Mouse (Mus musculus) CH12.LX (cell line): ENCODE results near the gene Git2. TPM values are rescaled to one million over a fixed set of nuclear protein-coding genes. Genes with fewer than 3 reads are reported as not detected.

Experiments used
- DNase-seq: peaks from one replicate; pipeline ENCODE4 v3.0.0-alpha.2; 2013; ENCODE audit errors: extremely low read depth
- H3K27ac ChIP-seq: 2 replicates; pipeline ENCODE4 v1.5.1; 2012; ENCODE audit warnings: low read depth, mild to moderate bottlenecking, control low read depth, moderate library complexity; ENCODE audit not compliant: insufficient read depth
- H3K27me3 ChIP-seq: replicated peaks from 2 replicates; pipeline ENCODE3; 2012; ENCODE audit warnings: inconsistent platforms
- H3K36me3 ChIP-seq, 2 experiments: replicated peaks in 1 of 2; 2 replicates each; pipeline versions ENCODE3 to v1.6.1; 2012; ENCODE audit warnings: inconsistent platforms in 1 of 2, low read length in 1 of 2, mild to moderate bottlenecking in 1 of 2, mixed read lengths in 1 of 2, moderate library complexity in 1 of 2; ENCODE audit not compliant: control insufficient read depth in 1 of 2, insufficient read depth in 1 of 2
- H3K4me1 ChIP-seq, 2 experiments: 2 replicates each; pipeline ENCODE4 v1.6.1; 2012; ENCODE audit warnings: inconsistent platforms in 1 of 2, moderate library complexity in 1 of 2; ENCODE audit not compliant: insufficient read depth in 2 of 2, control insufficient read depth in 1 of 2
- H3K4me2 ChIP-seq: 2 replicates; pipeline ENCODE4 v1.6.1; 2012; ENCODE audit warnings: low read depth, mild to moderate bottlenecking, control low read depth; ENCODE audit not compliant: poor library complexity, insufficient read depth, severe bottlenecking
- H3K4me3 ChIP-seq, 3 experiments: fragments of 150-350 bp in 1 of 3; sonication (generic) in 1 of 3; replicated peaks in 1 of 3; 2 replicates each; pipeline versions ENCODE3 to v1.5.1; 2011 to 2012; ENCODE audit warnings: low read depth in 2 of 3, low read length in 2 of 3, mild to moderate bottlenecking in 2 of 3, moderate library complexity in 2 of 3, control low read depth in 1 of 3, improper control_type of control experiment in 1 of 3, inconsistent platforms in 1 of 3, mixed read lengths in 1 of 3; ENCODE audit not compliant: poor library complexity in 1 of 3
- H3K79me2 ChIP-seq: replicated peaks from 2 replicates; pipeline ENCODE4 v1.6.1; 2012; ENCODE audit warnings: mild to moderate bottlenecking, moderate library complexity; ENCODE audit not compliant: control insufficient read depth, poor library complexity, insufficient read depth, severe bottlenecking; ENCODE audit errors: extremely low read depth
- H3K9ac ChIP-seq: 2 replicates; pipeline ENCODE4 v1.6.1; 2012; ENCODE audit warnings: low read depth, mild to moderate bottlenecking, control low read depth, moderate library complexity; ENCODE audit not compliant: insufficient read depth
- H3K9me3 ChIP-seq: replicated peaks from 2 replicates; pipeline ENCODE3; 2012; ENCODE audit warnings: low read length, inconsistent platforms, mixed read lengths
- BHLHE40 ChIP-seq: IDR thresholded peaks from 2 replicates; pipeline ENCODE4 v1.6.1; 2011; ENCODE audit warnings: mild to moderate bottlenecking, low read depth, low read length, improper control_type of control experiment
- EP300 ChIP-seq: IDR thresholded peaks from 2 replicates; pipeline ENCODE4 v1.6.1; 2011; ENCODE audit warnings: low read length, improper control_type of control experiment
- GABPA ChIP-seq: IDR thresholded peaks from 2 replicates; pipeline ENCODE4 v1.6.1; 2012; ENCODE audit warnings: low read depth, low read length, improper control_type of control experiment, inconsistent platforms; ENCODE audit not compliant: insufficient replicate concordance
- HCFC1 ChIP-seq: IDR thresholded peaks from 2 replicates; pipeline ENCODE4 v1.6.1; 2012; ENCODE audit warnings: low read depth, mild to moderate bottlenecking, inconsistent platforms, low read length, improper control_type of control experiment
- IRF4 ChIP-seq: IDR thresholded peaks from 2 replicates; pipeline ENCODE4 v1.6.1; 2014; ENCODE audit warnings: low read depth, mild to moderate bottlenecking, inconsistent platforms, low read length, improper control_type of control experiment
- JUN ChIP-seq: IDR thresholded peaks from 2 replicates; pipeline ENCODE4 v1.6.1; 2011; ENCODE audit warnings: low read depth, mild to moderate bottlenecking, low read length, improper control_type of control experiment, moderate library complexity; ENCODE audit not compliant: insufficient read depth
- MAFK ChIP-seq: IDR thresholded peaks from 2 replicates; pipeline ENCODE4 v1.6.1; 2011; ENCODE audit warnings: low read length, improper control_type of control experiment; ENCODE audit not compliant: insufficient replicate concordance
- MAX ChIP-seq: IDR thresholded peaks from 2 replicates; pipeline ENCODE4 v1.6.1; 2011; ENCODE audit warnings: low read length, improper control_type of control experiment
- MEF2A ChIP-seq: IDR thresholded peaks from 2 replicates; pipeline ENCODE4 v1.6.1; 2014; ENCODE audit warnings: low read depth, mild to moderate bottlenecking, inconsistent platforms, low read length, improper control_type of control experiment, borderline replicate concordance
- NELFE ChIP-seq: IDR thresholded peaks from 2 replicates; pipeline ENCODE4 v1.6.1; 2011; ENCODE audit warnings: low read depth, low read length, improper control_type of control experiment
- RAD21 ChIP-seq: IDR thresholded peaks from 2 replicates; pipeline ENCODE4 v1.6.1; 2011; ENCODE audit warnings: low read depth, mild to moderate bottlenecking, low read length, improper control_type of control experiment, moderate library complexity
- UBTF ChIP-seq: IDR thresholded peaks from 2 replicates; pipeline ENCODE4 v1.6.1; 2012; ENCODE audit warnings: low read depth, mild to moderate bottlenecking, inconsistent platforms, low read length, improper control_type of control experiment, moderate library complexity
- USF1 ChIP-seq: IDR thresholded peaks from 2 replicates; pipeline ENCODE4 v1.6.1; 2014; ENCODE audit warnings: low read depth, mild to moderate bottlenecking, inconsistent platforms, low read length, improper control_type of control experiment
- ZC3H11A ChIP-seq: IDR thresholded peaks from 2 replicates; pipeline ENCODE4 v1.6.1; 2012; ENCODE audit warnings: low read depth, mild to moderate bottlenecking, inconsistent platforms, low read length, improper control_type of control experiment
- ZKSCAN1 ChIP-seq: IDR thresholded peaks from 2 replicates; pipeline ENCODE4 v1.6.1; 2012; ENCODE audit warnings: low read depth, inconsistent platforms, low read length, improper control_type of control experiment, borderline replicate concordance
- ZNF384 ChIP-seq: IDR thresholded peaks from 2 replicates; pipeline ENCODE4 v1.6.1; 2012; ENCODE audit warnings: low read depth, low read length, improper control_type of control experiment, inconsistent platforms
- dilution Hi-C: fragments of 300-500 bp; cut with MboI; formaldehyde crosslinking; loops from 2 replicates; pipeline ENCODE4 v1.14.3; 2020; ENCODE audit warnings: low sequenced_read_pairs; ENCODE audit not compliant: extremely low pct_unique_long_range_greater_than_20kb, extremely low pct_ligation_motif_present
- in situ Hi-C: fragments of 300-500 bp; cut with MboI; formaldehyde crosslinking; loops from 3 replicates; pipeline ENCODE4 v1.14.3; 2019; ENCODE audit warnings: low sequenced_read_pairs, low pct_ligation_motif_present, low pct_unique_long_range_greater_than_20kb, mixed read lengths
- polyA plus RNA-seq: library from polyadenylated mRNA; unstranded; fragments of >175 nt; gene quantifications from 2 replicates; pipeline ENCODE4 v1.2.1, GENCODE M21; 2012; ENCODE audit warnings: low read depth; ENCODE audit not compliant: insufficient read length
- total RNA-seq, 2 experiments: library from RNA; depleted of rRNA; stranded (reverse); fragments of 300-350 nt in 1 of 2; fragments of >200 nt in 1 of 2; gene quantifications; 2 replicates each; pipeline ENCODE4 v1.2.3; 2012 to 2014

Git2 gene
- total and polyA plus RNA-seq, 3 experiments, result 12.3 to 29.4 (median 22.1) TPM

GRCm38 (mm10) chr5:114717292-114717691 is 58.0 kb downstream of the Git2 start:
- Histone ChIP-seq H3K4me3 (no peak overlapping the region), H3K36me3 (peaks cover 82 to 98% of the 10 kb centered on the region in 2 experiments)
- dilution Hi-C loops, result no loop called here

GRCm38 (mm10) chr5:114714551-114714950 is 60.8 kb downstream of the Git2 start:
- Histone ChIP-seq H3K4me1 (no peaks in the 10 kb centered on the region), H3K27ac (no peak overlapping the region), H3K79me2 (no peaks in the 10 kb centered on the region), H3K4me3 (no peak overlapping the region), H3K4me2 (no peak overlapping the region), H3K9me3 (no peaks in the 10 kb centered on the region), H3K36me3 (peaks cover 86 to 97% of the 10 kb centered on the region in 2 experiments), H3K27me3 (no peaks in the 10 kb centered on the region), H3K9ac (no peak overlapping the region)
- TF ChIP-seq ZKSCAN1 (no peak), MAFK (no peak), HCFC1 (no peak), RAD21 (no peak), ZNF384 (no peak), BHLHE40 (no peak), USF1 (no peak), EP300 (no peak)
- in situ Hi-C loops (loop anchor here (25.0 kb wide), 1 partner anchor 198 kb away; the partner anchor contains the start of gene Oasl1), dilution Hi-C loops (no loop called here)
- no peak for DNase-seq

More at GRCm38 (mm10) chr5:114717292-114717691, 58.0 kb downstream of the Git2 start:
- H3K9ac ChIP-seq, result no peak overlapping the region
- H3K79me2 ChIP-seq, result no peaks in the 10 kb centered on the region
- peaks cover 8 to 10% of the 10 kb centered on the region in 2 experiments; a peak in 3 of 4 replicates for H3K4me1 ChIP-seq
- no peak for DNase-seq
- in situ Hi-C loops, result loop anchor here (25.0 kb wide), 1 partner anchor 195 kb away; the partner anchor contains the start of gene Oasl1
- H3K27ac ChIP-seq, result no peak overlapping the region
- no peak overlapping the region for H3K4me2 ChIP-seq
- H3K9me3 ChIP-seq, result no peaks in the 10 kb centered on the region
- H3K27me3 ChIP-seq, result no peaks in the 10 kb centered on the region
- TF ChIP-seq UBTF (no peak), JUN (no peak), MEF2A (no peak), HCFC1 (no peak), BHLHE40 (no peak)
- TF ChIP-seq, all 38 proteins: peak for 0

GRCm38 (mm10) chr5:114709357-114709756 is 66.0 kb downstream of the Git2 start:
- no peak for DNase-seq
- H3K27me3 ChIP-seq, result no peaks in the 10 kb centered on the region
- H3K79me2 ChIP-seq, result no peaks in the 10 kb centered on the region
- no peak overlapping the region for H3K4me2 ChIP-seq
- H3K4me3 ChIP-seq, result no peak overlapping the region
- in situ Hi-C loops (loop anchor here (25.0 kb wide), 1 partner anchor 203 kb away; the partner anchor contains the start of gene Oasl1), dilution Hi-C loops (no loop called here)
- H3K4me1 ChIP-seq, result peaks cover 4 to 11% of the 10 kb centered on the region in 2 experiments
- TF ChIP-seq GABPA (no peak), ZKSCAN1 (no peak), NELFE (no peak), MAX (no peak), ZNF384 (no peak), IRF4 (no peak), ZC3H11A (no peak)
- no peak overlapping the region for H3K27ac ChIP-seq
- H3K36me3 ChIP-seq, result peaks cover 38 to 54% of the 10 kb centered on the region in 2 experiments
- H3K9me3 ChIP-seq, result no peaks in the 10 kb centered on the region
- no peak overlapping the region for H3K9ac ChIP-seq
